Mouse (Mus musculus) stomach, postnatal 0 days (tissue): ENCODE results near the gene Satb2. TPM values are rescaled to one million over a fixed set of nuclear protein-coding genes. Genes with fewer than 3 reads are reported as not detected.

ENCODE experiments used
- ATAC-seq: fragments of 200-750 bp; cut with Nextera tagmentation; 2 replicates; pipeline ENCODE4 v1.8.0; 2017; ENCODE audit not compliant: low FRiP score, low TSS enrichment
- DNase-seq: peaks from one replicate; pipeline ENCODE4 v3.0.0-alpha.2; 2016; ENCODE audit warnings: low spot score
- H3K27ac ChIP-seq: fragments of 300-500 bp; sonication (generic); replicated peaks from 2 replicates; pipeline ENCODE4 v1.5.1; 2014; ENCODE audit warnings: mild to moderate bottlenecking, control low read depth
- H3K27me3 ChIP-seq: fragments of 300-500 bp; sonication (generic); 2 replicates; pipeline ENCODE4 v1.6.1; 2014; ENCODE audit warnings: low read length; ENCODE audit not compliant: control insufficient read depth, insufficient read depth
- H3K36me3 ChIP-seq: fragments of 300-500 bp; sonication (generic); 2 replicates; pipeline ENCODE4 v1.6.1; 2014; ENCODE audit warnings: low read length, mixed read lengths; ENCODE audit not compliant: control insufficient read depth, insufficient read depth
- H3K4me1 ChIP-seq: fragments of 300-500 bp; sonication (generic); replicated peaks from 2 replicates; pipeline ENCODE4 v1.6.1; 2014; ENCODE audit warnings: antibody characterized with exemption; ENCODE audit not compliant: control insufficient read depth, insufficient read depth
- H3K4me2 ChIP-seq: fragments of 300-500 bp; sonication (generic); replicated peaks from 2 replicates; pipeline ENCODE4 v1.6.1; 2014; ENCODE audit warnings: low read depth, mild to moderate bottlenecking, control low read depth, moderate library complexity
- H3K4me3 ChIP-seq: fragments of 300-500 bp; sonication (generic); 2 replicates; pipeline ENCODE4 v1.5.1; 2014; ENCODE audit warnings: low read depth, low read length, control low read depth
- H3K9ac ChIP-seq: fragments of 300-500 bp; sonication (generic); 2 replicates; pipeline ENCODE4 v1.6.1; 2014; ENCODE audit warnings: mild to moderate bottlenecking, low read length, control low read depth, mixed read lengths
- H3K9me3 ChIP-seq: fragments of 300-500 bp; sonication (generic); 2 replicates; pipeline ENCODE4 v1.6.1; 2016; ENCODE audit warnings: low read length; ENCODE audit not compliant: control insufficient read depth
- CTCF ChIP-seq: IDR thresholded peaks from 2 replicates; pipeline ENCODE4 v1.5.1; 2016; ENCODE audit warnings: antibody characterized with exemption, low read depth, mild to moderate bottlenecking, moderate library complexity
- EP300 ChIP-seq: optimal IDR thresholded peaks from 2 replicates; pipeline ENCODE3; 2016; ENCODE audit warnings: antibody characterized with exemption
- WGBS: fragments of 180-500 bp; shearing (Covaris S2); extraction: QIAGEN DNeasy Blood & Tissue Kit; methylation state at CpG from one replicate; pipeline ENCODE4 v1.1.7; 2014; 5-methylcytosine and 5-hydroxymethylcytosine counted together
- polyA plus RNA-seq: library from polyadenylated mRNA; unstranded; fragments of >200 nt; fragmentation: Nextera tagmentation; extraction: Ambion mirVana; gene quantifications from 2 replicates; pipeline ENCODE4 v1.2.1, GENCODE M21; 2015

The Satb2 gene
- polyA plus RNA-seq, 1 experiment from 2014 or later: 0.17 TPM

GRCm38 (mm10) chr1:56900706-56901287 is 77.7 kb downstream of the Satb2 start:
- WGBS: 66% methylated on average over 3 of the region's 3 CpGs
- Histone ChIP-seq H3K9me3 (no peaks in the 10 kb centered on the region), H3K4me1 (no peaks in the 10 kb centered on the region), H3K36me3 (no peaks in the 10 kb centered on the region), H3K27ac (no peak overlapping the region), H3K9ac (no peak overlapping the region), H3K4me3 (no peak overlapping the region), H3K4me2 (no peak overlapping the region), H3K27me3 (no peaks in the 10 kb centered on the region)
- ATAC-seq (no peak), DNase-seq (no peak)
- TF ChIP-seq CTCF (no peak), EP300 (no peak)

GRCm38 (mm10) chr1:56900187-56900586 is 78.3 kb downstream of the Satb2 start:
- no peak overlapping the region for H3K9ac ChIP-seq
- H3K4me2 ChIP-seq: no peak overlapping the region
- TF ChIP-seq EP300: no peak
- no peak for TF ChIP-seq CTCF
- no peak overlapping the region for H3K27ac ChIP-seq
- WGBS: 86% methylated on average over 9 of the region's 9 CpGs
- no peaks in the 10 kb centered on the region for H3K27me3 ChIP-seq
- no peaks in the 10 kb centered on the region for H3K4me1 ChIP-seq
- no peak overlapping the region for H3K4me3 ChIP-seq
- ATAC-seq (no peak), DNase-seq (no peak)
- no peaks in the 10 kb centered on the region for H3K36me3 ChIP-seq
- H3K9me3 ChIP-seq: no peaks in the 10 kb centered on the region

- no peak overlapping the region for H3K27ac ChIP-seq
- no peak for ATAC-seq
- H3K4me2 ChIP-seq: no peak overlapping the region
- DNase-seq: no peak
- H3K9me3 ChIP-seq: no peaks in the 10 kb centered on the region
- 45% methylated on average over 13 of the region's 13 CpGs for WGBS
- no peaks in the 10 kb centered on the region for H3K27me3 ChIP-seq
- no peak for TF ChIP-seq CTCF
- TF ChIP-seq EP300: no peak
- H3K36me3 ChIP-seq: no peaks in the 10 kb centered on the region
- H3K9ac ChIP-seq: no peak overlapping the region
- no peak overlapping the region for H3K4me3 ChIP-seq
- no peaks in the 10 kb centered on the region for H3K4me1 ChIP-seq
Observed at GRCm38 (mm10) chr1:56898606-56899396, 79.6 kb downstream of the Satb2 start.

- no peak overlapping the region for H3K9ac ChIP-seq
- H3K9me3 ChIP-seq: no peaks in the 10 kb centered on the region
- no peaks in the 10 kb centered on the region for H3K27me3 ChIP-seq
- no peaks in the 10 kb centered on the region for H3K4me1 ChIP-seq
- no peak overlapping the region for H3K4me2 ChIP-seq
- WGBS: 89% methylated on average over 8 of the region's 8 CpGs
- H3K36me3 ChIP-seq: no peaks in the 10 kb centered on the region
- no peak overlapping the region for H3K4me3 ChIP-seq
- no peak overlapping the region for H3K27ac ChIP-seq
- ATAC-seq: peak; percentile 82
- DNase-seq: peak; percentile 48
- TF ChIP-seq EP300: no peak
- peak; percentile 17; the same call in 1 of the 2 replicates for TF ChIP-seq CTCF
Observed at GRCm38 (mm10) chr1:56897492-56898180, 80.8 kb downstream of the Satb2 start.

GRCm38 (mm10) chr1:56896670-56897069 is 81.8 kb downstream of the Satb2 start:
- no peaks in the 10 kb centered on the region for H3K36me3 ChIP-seq
- no peaks in the 10 kb centered on the region for H3K4me1 ChIP-seq
- no peak overlapping the region for H3K4me3 ChIP-seq
- no peaks in the 10 kb centered on the region for H3K9me3 ChIP-seq
- ATAC-seq (no peak), DNase-seq (no peak)
- no peak overlapping the region for H3K4me2 ChIP-seq
- H3K27ac ChIP-seq: no peak overlapping the region
- no peaks in the 10 kb centered on the region for H3K27me3 ChIP-seq
- WGBS: 85% methylated on average over 3 of the region's 3 CpGs
- TF ChIP-seq EP300 (no peak), CTCF (no peak)
- H3K9ac ChIP-seq: no peak overlapping the region
